Mouse (Mus musculus) cerebellum, adult 2 months (tissue): ENCODE results near the gene Il11.

Experiments used
- CTCF ChIP-seq: fragments of 200-500 bp; IDR thresholded peaks from 2 replicates; pipeline ENCODE4 v1.5.1; 2011; ENCODE audit warnings: low read depth, mild to moderate bottlenecking, control low read depth, low read length, moderate library complexity, borderline replicate concordance; ENCODE audit not compliant: insufficient read depth
- POLR2A ChIP-seq: fragments of 200-500 bp; IDR thresholded peaks from 2 replicates; pipeline ENCODE4 v1.6.1; 2011; ENCODE audit warnings: low read length, control low read depth, borderline replicate concordance; ENCODE audit not compliant: insufficient read depth

GRCm38 (mm10) chr7:4792278-4793212 lies 9.9 kb upstream of the Il11 start, which contains the start of gene Rpl28:
- no peak for TF ChIP-seq CTCF
- peak; percentile 93 for TF ChIP-seq POLR2A
